Mouse (Mus musculus) kidney, adult 2 months (tissue): ENCODE measurements at regions not wholly inside any gene's neighbourhood (a gene's known extent, or its start where the extent isn't known, plus 50 kb on each side); places are given as distances from the start of the nearest gene placed in this dataset.

ENCODE experiments used
- CTCF ChIP-seq: fragments of 200-500 bp; conservative IDR thresholded peaks from 2 replicates; pipeline ENCODE4 v1.5.1; 2011; ENCODE audit warnings: low read depth, mild to moderate bottlenecking, control low read depth, low read length, moderate library complexity, mixed read lengths; ENCODE audit not compliant: insufficient read depth, insufficient read length
- POLR2A ChIP-seq: fragments of 200-500 bp; IDR thresholded peaks from one replicate; pipeline ENCODE4 v1.6.1; 2011; ENCODE audit warnings: low read depth, low read length, control low read depth

- TF ChIP-seq POLR2A (no peak), CTCF (no peak)
Measured at GRCm38 (mm10) chr16:91973183-91973582, 84.9 kb upstream of the Mrps6 start.
